Mouse (Mus musculus) megakaryocyte, embryonic 14.5 days (primary cell): ENCODE results near the gene Ccnb1ip1. TPM values are rescaled to one million over a fixed set of nuclear protein-coding genes. Genes with fewer than 3 reads are reported as not detected.
A peak's percentile ranks its signal among the peaks of the same experiment; 100 is the strongest.
"Not testable (repeated sequence)": the region's sequence is repeated elsewhere in the genome, so short reads cannot be mapped to it uniquely, and the experiment has no call there.

Experiments
- H3K27me3 ChIP-seq: replicated peaks from 2 replicates; pipeline ENCODE3; 2012; ENCODE audit warnings: inconsistent platforms
- H3K36me3 ChIP-seq: replicated peaks from 2 replicates; pipeline ENCODE3; 2012; ENCODE audit warnings: low read length, inconsistent platforms, mixed read lengths
- H3K4me1 ChIP-seq: 2 replicates; pipeline ENCODE4 v1.6.1; 2012; ENCODE audit warnings: inconsistent platforms
- H3K4me3 ChIP-seq: replicated peaks from 2 replicates; pipeline ENCODE3; 2012; ENCODE audit warnings: moderate library complexity, mild to moderate bottlenecking, inconsistent platforms
- H3K9me3 ChIP-seq: 2 replicates; pipeline ENCODE4 v1.6.1; 2012; ENCODE audit warnings: inconsistent platforms
- FLI1 ChIP-seq: IDR thresholded peaks from 2 replicates; pipeline ENCODE4 v1.6.1; 2012; ENCODE audit warnings: low read length, inconsistent platforms, mixed read lengths
- GATA1 ChIP-seq: IDR thresholded peaks from 3 replicates; pipeline ENCODE4 v1.6.1; 2012; ENCODE audit warnings: mixed read lengths, low read length, inconsistent platforms, borderline replicate concordance
- polyA plus RNA-seq: library from polyadenylated mRNA; stranded (reverse); fragments of >175 nt; gene quantifications from 2 replicates; pipeline ENCODE4 v1.2.3, GENCODE M21; 2012; ENCODE audit warnings: low replicate concordance; ENCODE audit not compliant: insufficient read depth

The Ccnb1ip1 gene
- not detected in 2 replicates for polyA plus RNA-seq

GRCm38 (mm10) chr14:50807487-50808072, at the start of gene Ccnb1ip1, which contains the start of gene Parp2:
Gene Ccnb1ip1 (minus strand): TSS chr14:50807732.
Gene Parp2 (plus strand): TSS chr14:50807841.
- TF ChIP-seq GATA1 (no peak), FLI1 (no peak)
- H3K27me3 ChIP-seq: no peaks in the 10 kb centered on the region
- peaks cover 18% of the 10 kb centered on the region for H3K4me1 ChIP-seq
- H3K36me3 ChIP-seq: peaks cover 27% of the 10 kb centered on the region
- H3K9me3 ChIP-seq: no peaks in the 10 kb centered on the region
- H3K4me3 ChIP-seq: peak within 1 kb of the TSS; percentile 94

GRCm38 (mm10) chr14:50855788-50856187, 48.3 kb upstream of the Ccnb1ip1 start:
- no peaks in the 10 kb centered on the region for H3K9me3 ChIP-seq
- TF ChIP-seq GATA1: no peak
- TF ChIP-seq FLI1: no peak
- H3K4me1 ChIP-seq: no peaks in the 10 kb centered on the region
- H3K4me3 ChIP-seq: no peak overlapping the region
- no peaks in the 10 kb centered on the region for H3K27me3 ChIP-seq
- H3K36me3 ChIP-seq: peaks cover 69% of the 10 kb centered on the region

DNA sequence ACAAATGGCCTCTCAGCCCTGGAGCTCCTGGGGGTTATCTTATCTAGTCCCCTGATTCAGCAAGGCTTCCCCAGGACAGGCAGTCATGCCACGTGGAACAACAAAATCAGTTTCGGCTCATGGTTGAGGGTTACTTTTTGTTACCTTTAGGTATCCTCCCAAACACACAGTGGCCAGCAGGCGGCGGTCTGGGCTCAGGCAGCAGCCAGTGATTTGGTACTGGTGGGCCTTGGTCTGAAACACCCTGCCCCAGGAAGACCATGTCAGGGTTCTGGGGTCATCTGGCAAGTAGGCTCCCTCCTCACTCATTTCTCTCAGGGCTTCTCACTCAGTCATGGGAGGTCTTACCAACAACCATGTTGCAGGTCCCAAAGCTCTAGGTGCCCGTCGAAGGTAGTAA, 29.7 kb upstream of the Ccnb1ip1 start:
- Histone ChIP-seq H3K27me3 (no peaks in the 10 kb centered on the region), H3K4me1 (peaks cover 29% of the 10 kb centered on the region), H3K9me3 (no peaks in the 10 kb centered on the region), H3K4me3 (no peak overlapping the region), H3K36me3 (peaks cover 59% of the 10 kb centered on the region)
- TF ChIP-seq GATA1 (no peak), FLI1 (no peak)

GRCm38 (mm10) chr14:50834435-50834834, 26.9 kb upstream of the Ccnb1ip1 start:
- H3K4me1 ChIP-seq: peaks cover 26% of the 10 kb centered on the region

GRCm38 (mm10) chr14:50833964-50834363, 26.4 kb upstream of the Ccnb1ip1 start:
- Histone ChIP-seq H3K27me3 (no peaks in the 10 kb centered on the region), H3K9me3 (no peaks in the 10 kb centered on the region), H3K4me3 (peak overlapping the region; percentile 66), H3K4me1 (peaks cover 26% of the 10 kb centered on the region), H3K36me3 (peaks cover 73% of the 10 kb centered on the region)
- TF ChIP-seq GATA1 (no peak), FLI1 (no peak)

More at GRCm38 (mm10) chr14:50834435-50834834, 26.9 kb upstream of the Ccnb1ip1 start:
- H3K27me3 ChIP-seq: no peaks in the 10 kb centered on the region
- peak overlapping the region; percentile 28 for H3K4me3 ChIP-seq
- no peaks in the 10 kb centered on the region for H3K9me3 ChIP-seq
- TF ChIP-seq FLI1 (no peak), GATA1 (no peak)
- peaks cover 71% of the 10 kb centered on the region for H3K36me3 ChIP-seq

- Histone ChIP-seq H3K4me3 (no peak overlapping the region), H3K27me3 (no peaks in the 10 kb centered on the region), H3K4me1 (peaks cover 25% of the 10 kb centered on the region), H3K9me3 (no peaks in the 10 kb centered on the region), H3K36me3 (peaks cover 58% of the 10 kb centered on the region)
- no peak for TF ChIP-seq GATA1
- TF ChIP-seq FLI1: no peak
These were observed 22.3 kb upstream of the Ccnb1ip1 start for GRCm38 (mm10) chr14:50829878-50830277.

GRCm38 (mm10) chr14:50826579-50826978, 19.0 kb upstream of the Ccnb1ip1 start:
- TF ChIP-seq FLI1: no peak
- TF ChIP-seq GATA1: no peak
- H3K27me3 ChIP-seq: no peaks in the 10 kb centered on the region
- peaks cover 71% of the 10 kb centered on the region for H3K36me3 ChIP-seq
- H3K4me3 ChIP-seq: no peak overlapping the region
- peaks cover 11% of the 10 kb centered on the region for H3K4me1 ChIP-seq
- no peaks in the 10 kb centered on the region for H3K9me3 ChIP-seq

DNA sequence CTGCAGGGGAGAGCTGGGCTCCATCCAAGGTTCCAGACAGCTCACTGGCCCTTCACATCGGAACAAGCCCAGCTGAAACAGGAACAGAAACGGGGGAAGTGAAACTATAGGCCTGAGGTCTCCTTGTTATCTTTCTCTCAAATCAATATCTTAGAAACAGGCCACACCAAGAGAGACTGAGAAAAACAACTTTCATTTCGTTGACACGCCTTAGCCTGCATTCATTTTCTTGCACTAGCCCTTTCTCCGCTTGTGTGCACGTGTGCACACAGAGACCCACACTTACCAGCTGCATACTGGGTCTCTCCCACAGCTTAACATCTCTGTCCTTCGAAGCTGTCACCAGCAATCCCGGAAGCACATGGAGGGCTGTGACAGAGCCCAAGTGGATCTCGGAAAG, 16.7 kb upstream of the Ccnb1ip1 start:
- TF ChIP-seq FLI1: no peak
- no peak for TF ChIP-seq GATA1
- no peak overlapping the region for H3K4me3 ChIP-seq
- H3K4me1 ChIP-seq: peaks cover 5% of the 10 kb centered on the region; the same call in 1 of the 2 replicates
- H3K36me3 ChIP-seq: peaks cover 72% of the 10 kb centered on the region
- H3K9me3 ChIP-seq: no peaks in the 10 kb centered on the region
- H3K27me3 ChIP-seq: no peaks in the 10 kb centered on the region

- Histone ChIP-seq H3K9me3 (no peaks in the 10 kb centered on the region), H3K27me3 (no peaks in the 10 kb centered on the region), H3K4me3 (no peak overlapping the region), H3K36me3 (peaks cover 70% of the 10 kb centered on the region), H3K4me1 (peaks cover 5% of the 10 kb centered on the region; the same call in 1 of the 2 replicates)
- TF ChIP-seq FLI1: no peak
- TF ChIP-seq GATA1: no peak
These were observed 15.7 kb upstream of the Ccnb1ip1 start for GRCm38 (mm10) chr14:50823240-50823639.

DNA sequence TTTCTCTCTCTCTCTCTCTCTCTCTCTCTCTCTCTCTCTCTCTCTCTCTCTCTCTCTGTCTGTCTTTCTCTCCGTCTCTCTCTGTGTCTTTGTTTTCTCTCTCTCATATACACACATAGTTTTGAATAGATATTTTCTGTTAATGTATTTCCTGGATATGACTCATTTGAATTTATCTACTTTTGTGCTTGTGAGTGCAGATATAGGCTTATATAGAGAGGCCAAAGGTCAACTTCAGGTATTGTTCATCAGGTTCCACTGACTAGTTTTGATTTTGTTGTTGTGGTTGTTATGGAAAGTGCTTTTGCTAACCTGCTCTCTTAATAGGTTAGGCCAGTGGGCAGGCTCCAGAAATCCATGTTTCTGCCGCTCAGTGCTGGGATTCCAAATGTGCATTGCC, 5.5 kb upstream of the Ccnb1ip1 start:
- Histone ChIP-seq H3K36me3 (peaks cover 75% of the 10 kb centered on the region), H3K4me1 (no peaks in the 10 kb centered on the region; the same call in 1 of the 2 replicates), H3K4me3 (no peak overlapping the region), H3K27me3 (no peaks in the 10 kb centered on the region), H3K9me3 (no peaks in the 10 kb centered on the region)
- TF ChIP-seq FLI1 (no peak), GATA1 (no peak)

DNA sequence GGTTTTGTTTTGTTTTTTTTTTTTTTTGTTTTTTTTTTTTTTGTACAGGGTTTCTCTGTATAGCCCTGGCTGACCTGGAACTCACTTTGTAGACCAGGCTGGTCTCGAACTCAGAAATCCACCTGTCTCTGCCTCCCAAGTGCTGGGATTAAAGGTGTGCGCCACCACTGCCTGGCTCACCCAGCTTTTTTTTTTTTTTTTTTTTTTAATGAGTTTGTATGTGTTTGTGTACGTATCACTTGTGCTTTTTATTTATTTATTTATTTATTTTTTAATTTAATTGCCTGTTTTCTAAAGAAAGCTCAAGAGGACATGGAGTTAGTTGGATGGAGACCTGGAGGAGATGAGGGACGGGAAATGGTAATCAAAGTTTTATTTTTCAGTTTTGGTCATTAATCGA, 1.1 kb downstream of the Ccnb1ip1 start:
- not testable (repeated sequence) for H3K9me3 ChIP-seq, H3K27me3 ChIP-seq
- H3K36me3 ChIP-seq: peaks cover 16% of the 10 kb centered on the region
- H3K4me1 ChIP-seq: peaks cover 29% of the 10 kb centered on the region
- peak overlapping the region; percentile 38 for H3K4me3 ChIP-seq
